Mouse (Mus musculus): ENCODE results near the gene Krt82. TPM values are rescaled to one million over a fixed set of nuclear protein-coding genes. Genes with fewer than 3 reads are reported as not detected.

The Krt82 gene
- total and polyA plus RNA-seq, 2 experiments from 2014 or later = not detected

GRCm38 (mm10) chr15:101573796-101574345 lies 23.4 kb upstream of the Krt82 start, which contains the start of gene Krt75:
Krt75 (minus strand) TSS chr15:101573904.
- WGBS = 73% methylated on average over 15 of the region's 15 CpGs
- ATAC-seq (no peak), DNase-seq (ENCODE audit: low spot score) (no peak)
- Histone ChIP-seq H3K9ac (replicated peaks; ENCODE audit: low read length) (no peak within 1 kb of the TSS), H3K4me1 (ENCODE audit: insufficient read depth, low read length) (no peaks in the 10 kb centered on the region), H3K36me3 (ENCODE audit: insufficient read depth, low read length) (no peaks in the 10 kb centered on the region), H3K27me3 (ENCODE audit: insufficient read depth, low read length) (no peaks in the 10 kb centered on the region), H3K9me3 (ENCODE audit: low read length) (no peaks in the 10 kb centered on the region), H3K4me2 (ENCODE audit: low read depth, low read length) (no peak within 1 kb of the TSS), H3K27ac (no peak within 1 kb of the TSS), H3K4me3 (ENCODE audit: low read length) (no peak within 1 kb of the TSS)
- no peak for TF ChIP-seq CTCF (IDR thresholded peaks at IDR 0.05; ENCODE audit: low read depth)

GRCm38 (mm10) chr15:101567780-101568179 lies 17.3 kb upstream of the Krt82 start:
- Histone ChIP-seq H3K9ac (replicated peaks; ENCODE audit: low read length) (no peak overlapping the region), H3K27me3 (ENCODE audit: insufficient read depth, low read length) (no peaks in the 10 kb centered on the region), H3K9me3 (ENCODE audit: low read length) (no peaks in the 10 kb centered on the region), H3K4me3 (ENCODE audit: low read length) (no peak overlapping the region), H3K36me3 (ENCODE audit: insufficient read depth, low read length) (no peaks in the 10 kb centered on the region), H3K4me2 (ENCODE audit: low read depth, low read length) (no peak overlapping the region), H3K4me1 (ENCODE audit: insufficient read depth, low read length) (no peaks in the 10 kb centered on the region), H3K27ac (no peak overlapping the region)
- DNase-seq (ENCODE audit: low spot score) = no peak
- ATAC-seq = no peak
- 55% methylated on average over 7 of the region's 7 CpGs for WGBS
- TF ChIP-seq CTCF (IDR thresholded peaks at IDR 0.05; ENCODE audit: low read depth) = peak; percentile 53

GRCm38 (mm10) chr15:101562850-101563249 lies 12.4 kb upstream of the Krt82 start, which contains the start of gene Krt90:
Krt90 (minus strand) TSS chr15:101562950.
- H3K9me3 ChIP-seq (ENCODE audit: low read length) = no peaks in the 10 kb centered on the region

GRCm38 (mm10) chr15:101558034-101558646 lies 7.7 kb upstream of the Krt82 start:
- Histone ChIP-seq H3K9me3 (ENCODE audit: low read length) (no peaks in the 10 kb centered on the region), H3K36me3 (ENCODE audit: insufficient read depth, low read length) (no peaks in the 10 kb centered on the region), H3K4me1 (ENCODE audit: insufficient read depth, low read length) (no peaks in the 10 kb centered on the region), H3K4me3 (ENCODE audit: low read length) (no peak overlapping the region), H3K27me3 (ENCODE audit: insufficient read depth, low read length) (no peaks in the 10 kb centered on the region), H3K27ac (no peak overlapping the region), H3K9ac (replicated peaks; ENCODE audit: low read length) (no peak overlapping the region), H3K4me2 (ENCODE audit: low read depth, low read length) (no peak overlapping the region)
- WGBS = 9% methylated on average over 7 of the region's 7 CpGs
- ATAC-seq = no peak
- TF ChIP-seq CTCF (IDR thresholded peaks at IDR 0.05; ENCODE audit: low read depth) = no peak
- no peak for DNase-seq (ENCODE audit: low spot score)

More at GRCm38 (mm10) chr15:101562850-101563249, 12.4 kb upstream of the Krt82 start, which contains the start of gene Krt90:
- Histone ChIP-seq H3K9ac (replicated peaks; ENCODE audit: low read length) (no peak within 1 kb of the TSS), H3K27me3 (ENCODE audit: insufficient read depth, low read length) (no peaks in the 10 kb centered on the region), H3K4me1 (ENCODE audit: insufficient read depth, low read length) (no peaks in the 10 kb centered on the region), H3K36me3 (ENCODE audit: insufficient read depth, low read length) (no peaks in the 10 kb centered on the region), H3K4me3 (ENCODE audit: low read length) (no peak within 1 kb of the TSS), H3K27ac (no peak within 1 kb of the TSS), H3K4me2 (ENCODE audit: low read depth, low read length) (no peak within 1 kb of the TSS)
- 72% methylated on average over 5 of the region's 5 CpGs for WGBS
- no peak for ATAC-seq
- no peak for DNase-seq (ENCODE audit: low spot score)
- no peak for TF ChIP-seq CTCF (IDR thresholded peaks at IDR 0.05; ENCODE audit: low read depth)

- peak overlapping the region; percentile 41 for H3K4me2 ChIP-seq (ENCODE audit: low read depth, low read length)
- H3K27me3 ChIP-seq (ENCODE audit: insufficient read depth, low read length) = no peaks in the 10 kb centered on the region
- H3K27ac ChIP-seq = no peak overlapping the region
- TF ChIP-seq CTCF (IDR thresholded peaks at IDR 0.05; ENCODE audit: low read depth) = no peak; the same call in 1 of the 2 replicates
- no peak overlapping the region for H3K9ac ChIP-seq (replicated peaks; ENCODE audit: low read length)
- no peaks in the 10 kb centered on the region for H3K9me3 ChIP-seq (ENCODE audit: low read length)
- ATAC-seq = peak; percentile 69; the same call in 1 of the 2 replicates
- H3K36me3 ChIP-seq (ENCODE audit: insufficient read depth, low read length) = no peaks in the 10 kb centered on the region
- WGBS = under 1% methylated on average over 11 of the region's 11 CpGs
- peak; percentile 74 for DNase-seq (ENCODE audit: low spot score)
- peak overlapping the region; percentile 5; the same call in 1 of the 2 replicates for H3K4me3 ChIP-seq (ENCODE audit: low read length)
- peaks cover 6% of the 10 kb centered on the region; the same call in 1 of the 2 replicates for H3K4me1 ChIP-seq (ENCODE audit: insufficient read depth, low read length)
Measured at GRCm38 (mm10) chr15:101553169-101553568, 2.7 kb upstream of the Krt82 start.

- no peaks in the 10 kb centered on the region for H3K9me3 ChIP-seq (ENCODE audit: low read length)
- DNase-seq (ENCODE audit: low spot score) (no peak), ATAC-seq (no peak)
- H3K27me3 ChIP-seq (ENCODE audit: insufficient read depth, low read length) = no peaks in the 10 kb centered on the region
- peaks cover 6% of the 10 kb centered on the region; the same call in 1 of the 2 replicates for H3K4me1 ChIP-seq (ENCODE audit: insufficient read depth, low read length)
- H3K4me2 ChIP-seq (ENCODE audit: low read depth, low read length) = no peak overlapping the region
- WGBS = 82% methylated on average over 8 of the region's 8 CpGs
- H3K36me3 ChIP-seq (ENCODE audit: insufficient read depth, low read length) = no peaks in the 10 kb centered on the region
- H3K27ac ChIP-seq = no peak overlapping the region
- H3K9ac ChIP-seq (replicated peaks; ENCODE audit: low read length) = no peak overlapping the region
- no peak for TF ChIP-seq CTCF (IDR thresholded peaks at IDR 0.05; ENCODE audit: low read depth)
- no peak overlapping the region for H3K4me3 ChIP-seq (ENCODE audit: low read length)
Measured at GRCm38 (mm10) chr15:101552188-101552587, 1.7 kb upstream of the Krt82 start.

GRCm38 (mm10) chr15:101544478-101544877 lies 6.0 kb downstream of the Krt82 start:
- H3K4me1 ChIP-seq (ENCODE audit: insufficient read depth, low read length) = no peaks in the 10 kb centered on the region
- ATAC-seq (no peak), DNase-seq (ENCODE audit: low spot score) (no peak)
- 56% methylated on average over 3 of the region's 3 CpGs for WGBS
- TF ChIP-seq CTCF (IDR thresholded peaks at IDR 0.05; ENCODE audit: low read depth) = no peak
- H3K4me2 ChIP-seq (ENCODE audit: low read depth, low read length) = no peak overlapping the region
- no peak overlapping the region for H3K9ac ChIP-seq (replicated peaks; ENCODE audit: low read length)
- H3K27me3 ChIP-seq (ENCODE audit: insufficient read depth, low read length) = no peaks in the 10 kb centered on the region
- no peaks in the 10 kb centered on the region for H3K9me3 ChIP-seq (ENCODE audit: low read length)
- no peaks in the 10 kb centered on the region for H3K36me3 ChIP-seq (ENCODE audit: insufficient read depth, low read length)
- no peak overlapping the region for H3K4me3 ChIP-seq (ENCODE audit: low read length)
- no peak overlapping the region for H3K27ac ChIP-seq

Measured in hindbrain, postnatal 0 days (tissue).